Mouse (Mus musculus) central nervous system, embryonic 14 days (tissue): ENCODE results near the gene Krt39. TPM values are rescaled to one million over a fixed set of nuclear protein-coding genes. Genes with fewer than 3 reads are reported as not detected.

Experiments
- polyA plus RNA-seq: library from polyadenylated mRNA; depleted of rRNA; stranded (reverse); fragments of >200 nt; gene quantifications from 2 replicates; pipeline ENCODE4 v1.2.3, GENCODE M21; 2012; rRNA removed

Gene Krt39
- not detected in 2 replicates for polyA plus RNA-seq

DNA sequence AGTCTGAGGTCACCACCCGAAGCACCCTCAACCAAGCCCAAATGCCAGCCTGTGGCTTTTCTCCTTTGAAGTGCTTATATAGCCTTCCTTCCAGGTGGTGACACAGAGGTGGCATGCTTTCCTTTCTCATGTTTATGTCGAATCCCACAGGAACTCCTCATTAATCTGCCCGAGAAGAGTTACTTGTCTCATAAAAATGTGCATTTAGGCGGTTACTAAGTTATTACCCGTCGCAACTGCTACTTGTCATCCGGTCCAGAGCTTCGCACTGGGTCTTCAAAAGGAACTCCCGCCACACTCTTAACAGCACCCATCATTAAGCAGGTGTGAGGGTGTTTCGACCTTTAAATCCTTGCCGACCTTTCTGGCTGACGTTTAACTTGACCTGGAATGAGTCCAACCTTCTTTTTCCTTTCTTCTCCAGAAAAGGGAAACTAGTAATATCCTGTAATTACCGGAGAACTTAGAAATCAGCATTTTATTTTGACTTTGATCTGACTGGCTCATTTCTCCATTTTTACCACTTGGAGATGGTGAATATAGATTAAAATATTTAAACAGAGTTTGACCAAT lies at the start of gene Krt39:
Krt39 (minus strand) TSS at position 51 of the 573 bp plus-strand sequence.

GRCm38 (mm10) chr11:99566530-99566929 lies 45.4 kb upstream of the Krt39 start, which contains the start of gene Krtap3-1:
Gene Krtap3-1 (minus strand): TSS chr11:99566630.

DNA sequence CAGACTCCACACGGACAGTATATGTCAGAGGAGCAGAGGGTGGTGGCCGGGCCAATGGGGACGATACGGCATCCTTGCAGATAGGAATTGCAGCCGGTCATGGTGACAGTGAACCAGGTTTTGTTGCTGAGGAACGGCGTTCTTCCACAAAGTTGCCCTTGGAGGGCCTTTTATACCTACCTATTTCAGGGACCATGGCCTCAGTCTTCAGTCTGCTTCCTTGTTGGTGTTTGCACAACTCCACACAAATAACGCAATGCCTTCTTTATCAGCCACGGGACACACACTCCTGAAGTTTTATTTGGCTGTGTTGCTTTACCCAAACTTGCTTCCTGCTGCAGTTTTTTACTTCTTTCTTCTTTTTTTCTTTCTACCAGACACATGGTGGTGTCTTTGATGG lies 38.2 kb upstream of the Krt39 start, which contains the start of gene Gm11939:
Gm11939 (minus strand) TSS at position 101 of the 400 bp plus-strand sequence.

GRCm38 (mm10) chr11:99556753-99557152 lies 35.6 kb upstream of the Krt39 start, which contains the start of gene Krtap3-2:
Gene Krtap3-2 (minus strand): TSS chr11:99556853.

GRCm38 (mm10) chr11:99550765-99551164 lies 29.6 kb upstream of the Krt39 start, which contains the start of gene Krtap3-3:
Gene Krtap3-3 (minus strand): TSS chr11:99550865.

GRCm38 (mm10) chr11:99492733-99493573 lies 28.2 kb downstream of the Krt39 start, which contains the start of gene Krt23:
Gene Krt23 (minus strand): TSS chr11:99493137.

Other genes starting within 250 kb of the Krt39 start
- 0.04 and 0.09 TPM in 2 replicates for gene Krt24, start 236.1 kb downstream of the Krt39 start, polyA plus RNA-seq
- gene Krt25, start 198.4 kb downstream of the Krt39 start, polyA plus RNA-seq = 0.06 and 0.07 TPM in 2 replicates
- gene Krt26, start 183.4 kb downstream of the Krt39 start, polyA plus RNA-seq = 0.09 and 0.12 TPM in 2 replicates
- gene Krt27, start 170.2 kb downstream of the Krt39 start, polyA plus RNA-seq = 0.07 and 0.09 TPM in 2 replicates
- gene Krt28, start 146.4 kb downstream of the Krt39 start, polyA plus RNA-seq = 0.15 and 0.26 TPM in 2 replicates
- 15.8 and 24.0 TPM in 2 replicates for gene Krt10, start 132.0 kb downstream of the Krt39 start, polyA plus RNA-seq
- gene Krt12, start 99.1 kb downstream of the Krt39 start, polyA plus RNA-seq = 0.07 and 0.14 TPM in 2 replicates
- gene Krt20, start 83.2 kb downstream of the Krt39 start, polyA plus RNA-seq = 0.08 and 0.09 TPM in 2 replicates
- 0.02 and 0.49 TPM in 2 replicates for gene Krt23, start 28.2 kb downstream of the Krt39 start, polyA plus RNA-seq
- not detected in 2 replicates for gene Krt40, start 21.8 kb upstream of the Krt39 start, polyA plus RNA-seq
- gene Krtap3-3, start 29.5 kb upstream of the Krt39 start, polyA plus RNA-seq = not detected in 2 replicates
- gene Krtap3-2, start 35.5 kb upstream of the Krt39 start, polyA plus RNA-seq = not detected in 2 replicates
- not detected in 2 replicates for gene Gm11939, start 38.1 kb upstream of the Krt39 start, polyA plus RNA-seq
- gene Krtap3-1, start 45.3 kb upstream of the Krt39 start, polyA plus RNA-seq = not detected in 2 replicates
- gene Krtap1-5, start 59.7 kb upstream of the Krt39 start, polyA plus RNA-seq = not detected in 2 replicates
- gene Krtap1-4, start 62.3 kb upstream of the Krt39 start, polyA plus RNA-seq = not detected in 2 replicates
- gene Krtap1-3, start 70.0 kb upstream of the Krt39 start, polyA plus RNA-seq = not detected in 2 replicates
- gene Krtap9-3, start 76.8 kb upstream of the Krt39 start, polyA plus RNA-seq = not detected in 2 replicates
- not detected in 2 replicates for gene Gm11938, start 82.0 kb upstream of the Krt39 start, polyA plus RNA-seq
- not detected in 2 replicates for gene Gm11937, start 88.9 kb upstream of the Krt39 start, polyA plus RNA-seq
- not detected in 2 replicates for gene Krtap2-4, start 93.5 kb upstream of the Krt39 start, polyA plus RNA-seq
- gene Gm11562, start 99.1 kb upstream of the Krt39 start, polyA plus RNA-seq = not detected in 2 replicates
- not detected in 2 replicates for gene Krtap4-1, start 106.9 kb upstream of the Krt39 start, polyA plus RNA-seq
- not detected in 2 replicates for gene Krtap4-2, start 113.7 kb upstream of the Krt39 start, polyA plus RNA-seq
- gene Krtap4-7, start 122.8 kb upstream of the Krt39 start, polyA plus RNA-seq = not detected in 2 replicates
- not detected in 2 replicates for gene Gm11555, start 128.9 kb upstream of the Krt39 start, polyA plus RNA-seq
- gene Gm11563, start 137.6 kb upstream of the Krt39 start, polyA plus RNA-seq = not detected in 2 replicates
- gene Krtap4-6, start 144.6 kb upstream of the Krt39 start, polyA plus RNA-seq = not detected in 2 replicates
- not detected in 2 replicates for gene Gm14190, start 169.4 kb upstream of the Krt39 start, polyA plus RNA-seq
- gene Gm14180, start 213.0 kb upstream of the Krt39 start, polyA plus RNA-seq = not detected in 2 replicates